Mouse (Mus musculus) heart, embryonic 15.5 days (tissue): ENCODE results near the gene Smim12. TPM values are rescaled to one million over a fixed set of nuclear protein-coding genes. Genes with fewer than 3 reads are reported as not detected.

Experiments
- ATAC-seq: fragments of 200-750 bp; cut with Nextera tagmentation; replicated peaks from 2 replicates; pipeline ENCODE4 v1.8.0; 2017; ENCODE audit warnings: low read depth, moderate TSS enrichment; ENCODE audit not compliant: insufficient number of reproducible peaks, insufficient read depth, low FRiP score
- H3K27ac ChIP-seq: fragments of 300-500 bp; sonication (generic); 2 replicates; pipeline ENCODE4 v1.5.1; 2015; ENCODE audit warnings: mild to moderate bottlenecking, inconsistent platforms
- H3K27me3 ChIP-seq: fragments of 300-500 bp; sonication (generic); 2 replicates; pipeline ENCODE4 v1.6.1; 2015; ENCODE audit warnings: inconsistent platforms
- H3K36me3 ChIP-seq: fragments of 300-500 bp; sonication (generic); 2 replicates; pipeline ENCODE4 v1.6.1; 2015; ENCODE audit warnings: mild to moderate bottlenecking, inconsistent platforms
- H3K4me1 ChIP-seq: fragments of 300-500 bp; sonication (generic); replicated peaks from 2 replicates; pipeline ENCODE4 v1.6.1; 2015; ENCODE audit warnings: inconsistent platforms
- H3K4me2 ChIP-seq: fragments of 300-500 bp; sonication (generic); 2 replicates; pipeline ENCODE4 v1.6.1; 2015; ENCODE audit warnings: inconsistent platforms, mild to moderate bottlenecking, moderate library complexity
- H3K4me3 ChIP-seq: fragments of 300-500 bp; sonication (generic); 2 replicates; pipeline ENCODE4 v1.5.1; 2015; ENCODE audit warnings: mild to moderate bottlenecking, inconsistent platforms
- H3K9ac ChIP-seq: fragments of 300-500 bp; sonication (generic); 2 replicates; pipeline ENCODE4 v1.6.1; 2015; ENCODE audit warnings: mild to moderate bottlenecking, inconsistent platforms
- H3K9me3 ChIP-seq: fragments of 300-500 bp; sonication (generic); replicated peaks from 2 replicates; pipeline ENCODE4 v1.6.1; 2016; ENCODE audit warnings: inconsistent platforms
- WGBS: fragments of 180-500 bp; shearing (Covaris S2); methylation state at CpG from one replicate; pipeline ENCODE4 v1.1.7; 2015; ENCODE audit warnings: mixed read lengths; 5-methylcytosine and 5-hydroxymethylcytosine counted together
- polyA plus RNA-seq: library from polyadenylated mRNA; unstranded; fragments of >200 nt; fragmentation: Nextera tagmentation; extraction: Ambion mirVana; gene quantifications from 2 replicates; pipeline ENCODE4 v1.2.1, GENCODE M21; 2015

Gene Smim12
- 52.0 and 60.7 TPM in 2 replicates for polyA plus RNA-seq

- peaks cover 12% of the 10 kb centered on the region for H3K4me1 ChIP-seq
- no peaks in the 10 kb centered on the region for H3K9me3 ChIP-seq
- peak; percentile 97 for ATAC-seq
- H3K36me3 ChIP-seq: peaks cover 9% of the 10 kb centered on the region; the same call in 1 of the 2 replicates
- H3K9ac ChIP-seq: peak within 1 kb of the TSS; percentile 89
- H3K4me3 ChIP-seq: peak within 1 kb of the TSS; percentile 81
- peak within 1 kb of the TSS; percentile 51; the same call in 1 of the 2 replicates for H3K27ac ChIP-seq
- WGBS: under 1% methylated on average over 29 of the region's 29 CpGs
- peaks cover 4% of the 10 kb centered on the region; the same call in 1 of the 2 replicates for H3K27me3 ChIP-seq
- peak within 1 kb of the TSS; percentile 88 for H3K4me2 ChIP-seq
Measured at GRCm38 (mm10) chr4:127243552-127243951, at the start of gene Smim12. Smim12 (plus strand) TSS chr4:127243784.

GRCm38 (mm10) chr4:127194477-127195269 lies 48.9 kb upstream of the Smim12 start:
- Histone ChIP-seq H3K9me3 (no peaks in the 10 kb centered on the region), H3K4me3 (no peak overlapping the region), H3K4me1 (peaks cover 4% of the 10 kb centered on the region; the same call in 1 of the 2 replicates), H3K4me2 (no peak overlapping the region), H3K27ac (no peak overlapping the region), H3K36me3 (no peaks in the 10 kb centered on the region), H3K9ac (no peak overlapping the region), H3K27me3 (peaks cover 7% of the 10 kb centered on the region; the same call in 1 of the 2 replicates)
- no peak for ATAC-seq
- 85% methylated on average over 25 of the region's 25 CpGs for WGBS

- Histone ChIP-seq H3K27me3 (peaks cover 7% of the 10 kb centered on the region; the same call in 1 of the 2 replicates), H3K9ac (no peak overlapping the region), H3K27ac (no peak overlapping the region), H3K4me2 (no peak overlapping the region), H3K9me3 (no peaks in the 10 kb centered on the region), H3K4me3 (no peak overlapping the region), H3K4me1 (peaks cover 14% of the 10 kb centered on the region), H3K36me3 (no peaks in the 10 kb centered on the region)
- 48% methylated on average over 6 of the region's 6 CpGs for WGBS
- no peak for ATAC-seq
Measured at GRCm38 (mm10) chr4:127198609-127199008, 45.0 kb upstream of the Smim12 start.

GRCm38 (mm10) chr4:127199406-127199805 lies 44.2 kb upstream of the Smim12 start:
- no peak overlapping the region for H3K4me3 ChIP-seq
- no peak overlapping the region for H3K4me2 ChIP-seq
- H3K4me1 ChIP-seq: peaks cover 10% of the 10 kb centered on the region
- no peaks in the 10 kb centered on the region for H3K9me3 ChIP-seq
- WGBS: 63% methylated on average over 12 of the region's 12 CpGs
- ATAC-seq: no peak
- H3K9ac ChIP-seq: no peak overlapping the region
- peaks cover 7% of the 10 kb centered on the region; the same call in 1 of the 2 replicates for H3K27me3 ChIP-seq
- no peaks in the 10 kb centered on the region for H3K36me3 ChIP-seq
- no peak overlapping the region for H3K27ac ChIP-seq

- Histone ChIP-seq H3K27me3 (peaks cover 7% of the 10 kb centered on the region; the same call in 1 of the 2 replicates), H3K4me3 (no peak overlapping the region), H3K9ac (no peak overlapping the region), H3K4me1 (peaks cover 10% of the 10 kb centered on the region), H3K36me3 (no peaks in the 10 kb centered on the region), H3K9me3 (no peaks in the 10 kb centered on the region), H3K27ac (no peak overlapping the region), H3K4me2 (no peak overlapping the region)
- no peak for ATAC-seq
- WGBS: 80% methylated on average over 12 of the region's 12 CpGs
Measured at GRCm38 (mm10) chr4:127200164-127200722, 43.3 kb upstream of the Smim12 start.

- peak; percentile 66; the same call in 1 of the 2 replicates for ATAC-seq
- Histone ChIP-seq H3K27me3 (peaks cover 7% of the 10 kb centered on the region; the same call in 1 of the 2 replicates), H3K4me3 (no peak overlapping the region), H3K36me3 (no peaks in the 10 kb centered on the region), H3K4me1 (peaks cover 10% of the 10 kb centered on the region), H3K9me3 (no peaks in the 10 kb centered on the region), H3K4me2 (peak overlapping the region; percentile 33; the same call in 1 of the 2 replicates), H3K27ac (peak overlapping the region; percentile 45; the same call in 1 of the 2 replicates), H3K9ac (no peak overlapping the region)
- WGBS: 48% methylated on average over 13 of the region's 13 CpGs
Measured at GRCm38 (mm10) chr4:127200769-127201617, 42.6 kb upstream of the Smim12 start.

GRCm38 (mm10) chr4:127203081-127203480 lies 40.5 kb upstream of the Smim12 start:
- Histone ChIP-seq H3K9me3 (no peaks in the 10 kb centered on the region), H3K27me3 (peaks cover 3% of the 10 kb centered on the region; the same call in 1 of the 2 replicates), H3K4me1 (peaks cover 10% of the 10 kb centered on the region), H3K4me2 (no peak overlapping the region), H3K36me3 (no peaks in the 10 kb centered on the region), H3K4me3 (no peak overlapping the region), H3K27ac (no peak overlapping the region), H3K9ac (no peak overlapping the region)
- ATAC-seq: no peak
- 54% methylated on average over 1 of the region's 1 CpGs for WGBS

- Histone ChIP-seq H3K4me3 (no peak overlapping the region), H3K4me1 (peaks cover 3% of the 10 kb centered on the region; the same call in 1 of the 2 replicates), H3K9me3 (no peaks in the 10 kb centered on the region), H3K4me2 (no peak overlapping the region), H3K9ac (no peak overlapping the region), H3K27me3 (peaks cover 33% of the 10 kb centered on the region), H3K27ac (no peak overlapping the region), H3K36me3 (no peaks in the 10 kb centered on the region)
- no peak for ATAC-seq
- WGBS: 82% methylated on average over 9 of the region's 9 CpGs
Measured at GRCm38 (mm10) chr4:127211318-127211717, 32.3 kb upstream of the Smim12 start.

GRCm38 (mm10) chr4:127214510-127214909 lies 29.1 kb upstream of the Smim12 start:
- H3K36me3 ChIP-seq: no peaks in the 10 kb centered on the region
- H3K9ac ChIP-seq: no peak overlapping the region
- peaks cover 33% of the 10 kb centered on the region for H3K27me3 ChIP-seq
- H3K4me3 ChIP-seq: no peak overlapping the region
- H3K4me1 ChIP-seq: peaks cover 6% of the 10 kb centered on the region; the same call in 1 of the 2 replicates
- H3K4me2 ChIP-seq: no peak overlapping the region
- WGBS: 17% methylated on average over 28 of the region's 28 CpGs
- H3K27ac ChIP-seq: no peak overlapping the region
- H3K9me3 ChIP-seq: no peaks in the 10 kb centered on the region
- ATAC-seq: no peak

- H3K9ac ChIP-seq: no peak overlapping the region
- no peak for ATAC-seq
- WGBS: 43% methylated on average over 11 of the region's 11 CpGs
- peaks cover 6% of the 10 kb centered on the region; the same call in 1 of the 2 replicates for H3K4me1 ChIP-seq
- no peak overlapping the region for H3K4me2 ChIP-seq
- no peak overlapping the region for H3K4me3 ChIP-seq
- peaks cover 33% of the 10 kb centered on the region for H3K27me3 ChIP-seq
- H3K27ac ChIP-seq: no peak overlapping the region
- no peaks in the 10 kb centered on the region for H3K9me3 ChIP-seq
- no peaks in the 10 kb centered on the region for H3K36me3 ChIP-seq
Measured at GRCm38 (mm10) chr4:127215103-127215502, 28.5 kb upstream of the Smim12 start.

- no peaks in the 10 kb centered on the region for H3K36me3 ChIP-seq
- peak overlapping the region; percentile 13; the same call in 1 of the 2 replicates for H3K4me2 ChIP-seq
- no peaks in the 10 kb centered on the region for H3K9me3 ChIP-seq
- H3K27ac ChIP-seq: no peak overlapping the region
- H3K4me1 ChIP-seq: peaks cover 6% of the 10 kb centered on the region; the same call in 1 of the 2 replicates
- no peak overlapping the region for H3K9ac ChIP-seq
- H3K27me3 ChIP-seq: peaks cover 33% of the 10 kb centered on the region
- no peak overlapping the region for H3K4me3 ChIP-seq
- peak; percentile 78 for ATAC-seq
- WGBS: 16% methylated on average over 5 of the region's 9 CpGs
Measured at GRCm38 (mm10) chr4:127215799-127216198, 27.8 kb upstream of the Smim12 start.
